Mouse (Mus musculus) heart, embryonic 16.5 days (tissue): ENCODE results near the gene Armc9. TPM values are rescaled to one million over a fixed set of nuclear protein-coding genes. Genes with fewer than 3 reads are reported as not detected.
A peak's percentile ranks its signal among the peaks of the same experiment; 100 is the strongest.

ENCODE experiments used
- ATAC-seq: fragments of 200-750 bp; cut with Nextera tagmentation; replicated peaks from 2 replicates; pipeline ENCODE4 v1.8.0; 2017; ENCODE audit warnings: moderate number of reproducible peaks; ENCODE audit not compliant: insufficient read depth, low FRiP score; ENCODE audit errors: extremely low read depth
- H3K27ac ChIP-seq: fragments of 300-500 bp; sonication (generic); 2 replicates; pipeline ENCODE4 v1.5.1; 2014; ENCODE audit warnings: mild to moderate bottlenecking, low read length, control low read depth, moderate library complexity
- H3K27me3 ChIP-seq: fragments of 300-500 bp; sonication (generic); 2 replicates; pipeline ENCODE4 v1.6.1; 2014; ENCODE audit warnings: low read length, mixed read lengths; ENCODE audit not compliant: control insufficient read depth, insufficient read depth
- H3K36me3 ChIP-seq: fragments of 300-500 bp; sonication (generic); 2 replicates; pipeline ENCODE4 v1.6.1; 2014; ENCODE audit not compliant: control insufficient read depth, insufficient read depth
- H3K4me1 ChIP-seq: fragments of 300-500 bp; sonication (generic); 2 replicates; pipeline ENCODE4 v1.6.1; 2014; ENCODE audit warnings: low read length, mixed read lengths; ENCODE audit not compliant: control insufficient read depth, insufficient read depth
- H3K4me2 ChIP-seq: fragments of 300-500 bp; sonication (generic); 2 replicates; pipeline ENCODE4 v1.6.1; 2014; ENCODE audit warnings: low read depth, mild to moderate bottlenecking, control low read depth, low read length
- H3K4me3 ChIP-seq: fragments of 300-500 bp; sonication (generic); 2 replicates; pipeline ENCODE4 v1.5.1; 2014; ENCODE audit warnings: mild to moderate bottlenecking, control low read depth, low read length
- H3K9ac ChIP-seq: fragments of 300-500 bp; sonication (generic); 2 replicates; pipeline ENCODE4 v1.6.1; 2014; ENCODE audit warnings: low read length, control low read depth
- H3K9me3 ChIP-seq: fragments of 300-500 bp; sonication (generic); replicated peaks from 2 replicates; pipeline ENCODE4 v1.6.1; 2016; ENCODE audit warnings: low read length; ENCODE audit not compliant: control insufficient read depth
- WGBS: fragments of 180-500 bp; shearing (Covaris S2); extraction: QIAGEN DNeasy Blood & Tissue Kit; methylation state at CpG from one replicate; pipeline ENCODE4 v1.1.7; 2014; 5-methylcytosine and 5-hydroxymethylcytosine counted together
- polyA plus RNA-seq: library from polyadenylated mRNA; unstranded; fragments of >200 nt; fragmentation: Nextera tagmentation; extraction: Ambion mirVana; gene quantifications from 2 replicates; pipeline ENCODE4 v1.2.1, GENCODE M21; 2015

Armc9 gene
- polyA plus RNA-seq, 1 experiment from 2014 or later: 12.4 TPM

DNA sequence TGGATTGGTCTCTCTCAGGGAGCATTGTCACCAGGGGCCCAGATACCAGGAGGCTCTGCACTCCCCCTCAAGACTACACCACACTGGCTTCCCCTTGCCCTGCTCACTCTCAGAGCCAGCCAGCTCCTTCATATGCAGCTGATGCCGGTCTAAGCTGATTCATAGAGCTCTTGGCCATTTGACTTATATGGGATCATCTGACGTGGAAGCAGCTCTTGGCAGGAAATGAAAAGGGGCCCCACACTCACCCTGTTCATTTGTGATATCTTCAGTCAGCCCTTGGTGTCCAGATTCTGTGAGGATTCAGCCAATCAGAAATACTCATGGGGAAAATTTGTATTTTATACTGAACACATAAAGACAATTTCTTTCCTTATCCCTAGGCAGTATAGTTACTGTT lies 86.4 kb downstream of the Armc9 start:
- Histone ChIP-seq H3K27me3 (no peaks in the 10 kb centered on the region), H3K9ac (no peak overlapping the region), H3K4me3 (no peak overlapping the region), H3K4me1 (peaks cover 20% of the 10 kb centered on the region), H3K9me3 (no peaks in the 10 kb centered on the region), H3K36me3 (no peaks in the 10 kb centered on the region), H3K4me2 (no peak overlapping the region), H3K27ac (no peak overlapping the region)
- WGBS: 21% methylated on average over 2 of the region's 2 CpGs
- ATAC-seq: no peak

DNA sequence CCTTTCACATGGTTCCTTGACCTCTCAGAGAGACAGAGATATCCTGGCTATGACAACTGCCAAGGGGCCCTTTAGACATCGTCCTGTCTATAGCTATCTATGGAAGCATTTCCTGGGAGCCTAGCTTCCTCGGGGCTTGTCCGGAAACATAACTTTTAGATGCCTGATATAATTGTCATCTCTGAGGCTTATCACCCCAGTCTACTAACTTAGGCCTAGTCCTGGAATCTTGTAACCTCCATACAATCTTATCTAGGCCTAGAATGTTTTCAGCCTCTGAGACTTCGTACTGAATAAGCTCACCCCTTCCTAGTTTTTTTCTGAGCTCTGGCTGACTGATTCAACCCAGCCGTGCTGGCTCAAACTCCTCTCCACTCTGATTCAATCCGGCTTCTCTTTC lies 88.9 kb downstream of the Armc9 start:
- H3K27me3 ChIP-seq: no peaks in the 10 kb centered on the region
- H3K9ac ChIP-seq: no peak overlapping the region
- peaks cover 20% of the 10 kb centered on the region for H3K4me1 ChIP-seq
- H3K4me2 ChIP-seq: no peak overlapping the region
- H3K27ac ChIP-seq: peak overlapping the region; percentile 15; the same call in 1 of the 2 replicates
- ATAC-seq: no peak
- H3K9me3 ChIP-seq: no peaks in the 10 kb centered on the region
- H3K4me3 ChIP-seq: no peak overlapping the region
- 27% methylated on average over 6 of the region's 6 CpGs for WGBS
- no peaks in the 10 kb centered on the region for H3K36me3 ChIP-seq

DNA sequence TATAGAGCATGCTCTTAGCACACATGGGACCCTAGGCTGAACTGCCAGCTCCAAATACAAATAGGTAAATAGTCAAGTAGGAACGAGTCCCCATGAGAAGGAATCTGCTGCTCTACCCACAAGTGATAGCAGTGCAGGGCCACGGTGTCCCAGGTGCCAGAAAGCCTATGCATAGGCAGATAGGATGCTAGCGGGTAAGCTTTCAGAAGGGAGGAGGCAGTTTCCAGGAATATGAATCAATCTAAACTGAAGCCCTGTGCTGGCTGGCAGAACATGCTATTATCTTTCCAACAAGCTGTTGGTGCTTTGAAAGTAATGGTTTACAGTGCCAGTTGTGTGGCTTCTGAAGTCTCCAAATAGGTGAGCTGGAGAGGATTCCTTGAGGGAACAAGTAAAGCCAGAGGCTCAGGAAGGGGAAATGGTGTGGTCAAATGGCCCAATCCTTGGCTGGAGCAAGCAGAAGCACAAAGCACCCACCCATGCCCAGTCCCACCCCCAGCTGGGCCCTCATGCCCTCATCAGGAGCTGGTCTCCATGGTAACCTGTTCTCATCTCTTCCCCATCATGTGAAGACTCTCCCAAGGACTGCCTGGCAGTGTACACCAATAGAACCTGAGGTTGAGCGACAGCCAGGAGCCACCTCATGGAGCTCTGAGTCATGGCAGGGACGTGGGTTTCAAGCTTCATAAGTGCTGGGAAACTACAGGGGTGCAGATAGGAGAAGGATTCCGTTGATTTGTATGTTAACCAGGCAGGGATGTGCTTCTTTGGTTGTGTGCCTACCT lies 90.9 kb downstream of the Armc9 start:
- H3K4me1 ChIP-seq: peaks cover 18% of the 10 kb centered on the region

DNA sequence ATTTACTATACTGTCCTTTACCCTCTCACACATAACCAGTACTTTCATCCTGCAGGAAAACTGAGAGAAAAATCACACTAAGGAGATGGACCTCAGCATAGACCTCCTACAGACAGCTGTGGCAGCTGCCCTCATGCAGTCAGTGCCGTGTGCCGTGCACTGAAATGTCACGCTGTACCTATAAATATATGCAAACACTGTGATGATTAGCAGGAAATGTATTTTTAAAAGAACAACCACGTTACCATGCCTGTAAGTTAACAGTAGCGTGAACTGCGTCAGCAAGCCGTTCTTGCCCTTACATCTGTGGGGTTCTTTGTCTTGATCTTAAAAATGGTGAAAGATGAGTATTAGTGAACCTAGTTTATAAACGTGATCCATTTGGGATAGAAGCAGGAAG lies 98.8 kb downstream of the Armc9 start:
- H3K27ac ChIP-seq: no peak overlapping the region
- H3K27me3 ChIP-seq: no peaks in the 10 kb centered on the region
- H3K4me2 ChIP-seq: no peak overlapping the region
- no peaks in the 10 kb centered on the region for H3K9me3 ChIP-seq
- no peak overlapping the region for H3K9ac ChIP-seq
- H3K36me3 ChIP-seq: no peaks in the 10 kb centered on the region
- H3K4me1 ChIP-seq: peaks cover 3% of the 10 kb centered on the region; the same call in 1 of the 2 replicates
- H3K4me3 ChIP-seq: no peak overlapping the region
- WGBS: 70% methylated on average over 8 of the region's 8 CpGs
- no peak for ATAC-seq

More for the DNA sequence above, 90.9 kb downstream of the Armc9 start:
- Histone ChIP-seq H3K27me3 (no peaks in the 10 kb centered on the region), H3K36me3 (no peaks in the 10 kb centered on the region), H3K4me2 (no peak overlapping the region), H3K9ac (no peak overlapping the region), H3K27ac (no peak overlapping the region), H3K4me3 (no peak overlapping the region), H3K9me3 (no peaks in the 10 kb centered on the region)
- no peak for ATAC-seq
- 80% methylated on average over 6 of the region's 6 CpGs for WGBS

DNA sequence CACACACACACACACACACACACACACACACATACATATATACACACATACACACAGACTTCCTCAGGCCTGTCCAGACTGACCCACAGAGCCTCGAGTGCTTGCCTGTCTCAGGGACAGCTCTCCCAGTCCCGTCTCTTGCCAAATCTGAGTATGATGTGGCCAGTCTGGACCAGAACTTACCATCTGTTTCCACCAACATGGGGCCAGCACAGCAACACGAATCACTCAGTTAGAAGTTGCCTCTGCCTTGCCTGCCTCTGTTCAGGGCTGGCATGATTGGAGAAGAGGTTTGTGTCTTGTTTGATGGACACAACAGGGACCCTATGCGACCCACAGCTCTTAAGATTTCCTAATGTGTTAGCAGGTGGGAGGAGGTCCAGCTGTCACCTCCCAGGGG lies 101.7 kb downstream of the Armc9 start:
- 60% methylated on average over 4 of the region's 4 CpGs for WGBS
- no peak overlapping the region for H3K4me2 ChIP-seq
- H3K36me3 ChIP-seq: no peaks in the 10 kb centered on the region
- no peaks in the 10 kb centered on the region for H3K27me3 ChIP-seq
- H3K9ac ChIP-seq: no peak overlapping the region
- no peak overlapping the region for H3K4me3 ChIP-seq
- H3K9me3 ChIP-seq: no peaks in the 10 kb centered on the region
- ATAC-seq: no peak
- H3K27ac ChIP-seq: no peak overlapping the region
- peaks cover 5% of the 10 kb centered on the region; the same call in 1 of the 2 replicates for H3K4me1 ChIP-seq

DNA sequence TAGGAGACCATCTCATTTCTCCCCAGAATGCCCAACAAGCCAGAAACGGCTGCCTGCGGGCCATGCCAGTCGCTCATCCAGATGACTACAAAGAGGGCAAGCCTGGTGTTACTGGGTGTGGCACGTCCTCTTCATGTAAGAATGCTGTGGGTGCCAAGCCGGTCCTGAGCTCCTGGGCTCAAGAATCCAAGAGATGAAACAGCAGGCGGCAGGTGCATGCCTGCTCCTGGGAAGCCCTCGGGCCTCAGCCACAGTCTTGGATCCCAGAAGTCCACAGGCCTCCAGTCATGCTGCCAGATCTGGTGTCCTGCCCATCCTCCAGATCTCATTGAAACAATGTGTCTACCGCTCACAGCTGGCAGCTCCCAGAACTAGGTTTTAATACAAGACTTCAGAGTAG lies 102.6 kb downstream of the Armc9 start:
- H3K9ac ChIP-seq: no peak overlapping the region

DNA sequence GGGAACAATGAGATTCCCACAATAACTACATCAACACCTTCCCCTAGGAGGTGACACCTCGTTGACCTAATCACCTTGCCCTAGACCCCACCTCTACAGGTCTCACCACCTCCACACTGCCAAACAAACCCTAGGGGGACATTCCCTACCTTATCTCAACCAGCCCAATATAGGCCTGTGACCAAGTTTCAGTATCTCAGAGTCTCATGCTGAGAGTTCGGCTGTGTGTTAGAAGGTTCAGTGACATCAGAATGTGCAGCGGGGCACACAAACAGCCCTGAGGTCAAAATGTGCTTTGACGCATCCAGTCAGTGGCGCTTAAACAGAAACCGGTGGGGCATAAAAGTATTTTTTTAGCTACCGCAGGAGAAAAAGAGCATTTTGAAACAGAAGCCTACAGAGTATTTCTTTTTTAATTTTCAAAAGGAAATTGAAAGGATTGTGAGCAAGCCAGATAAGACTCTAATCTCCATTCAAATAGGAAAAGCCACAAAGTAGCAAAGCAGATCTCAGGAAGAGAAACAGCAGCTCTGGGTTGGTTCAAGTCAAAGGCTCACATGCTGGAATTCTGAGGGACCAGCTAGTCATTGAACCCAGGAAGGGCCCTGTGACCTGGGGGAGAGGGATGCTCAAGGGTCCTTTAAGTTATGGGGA lies 103.7 kb downstream of the Armc9 start:
- Histone ChIP-seq H3K4me3 (no peak overlapping the region), H3K27ac (0 out of 2 replicates have a peak overlapping the region, but pooled peaks have one; percentile 1), H3K27me3 (no peaks in the 10 kb centered on the region), H3K9ac (no peak overlapping the region), H3K36me3 (no peaks in the 10 kb centered on the region), H3K4me1 (peaks cover 5% of the 10 kb centered on the region; the same call in 1 of the 2 replicates), H3K4me2 (no peak overlapping the region), H3K9me3 (no peaks in the 10 kb centered on the region)
- peak; percentile 49; the same call in 1 of the 2 replicates for ATAC-seq
- 54% methylated on average over 7 of the region's 7 CpGs for WGBS

More for the DNA sequence above, 102.6 kb downstream of the Armc9 start:
- H3K4me1 ChIP-seq: peaks cover 5% of the 10 kb centered on the region; the same call in 1 of the 2 replicates
- no peak for ATAC-seq
- no peaks in the 10 kb centered on the region for H3K27me3 ChIP-seq
- no peak overlapping the region for H3K4me2 ChIP-seq
- H3K4me3 ChIP-seq: no peak overlapping the region
- H3K27ac ChIP-seq: no peak overlapping the region
- WGBS: 79% methylated on average over 8 of the region's 8 CpGs
- H3K36me3 ChIP-seq: no peaks in the 10 kb centered on the region
- no peaks in the 10 kb centered on the region for H3K9me3 ChIP-seq

DNA sequence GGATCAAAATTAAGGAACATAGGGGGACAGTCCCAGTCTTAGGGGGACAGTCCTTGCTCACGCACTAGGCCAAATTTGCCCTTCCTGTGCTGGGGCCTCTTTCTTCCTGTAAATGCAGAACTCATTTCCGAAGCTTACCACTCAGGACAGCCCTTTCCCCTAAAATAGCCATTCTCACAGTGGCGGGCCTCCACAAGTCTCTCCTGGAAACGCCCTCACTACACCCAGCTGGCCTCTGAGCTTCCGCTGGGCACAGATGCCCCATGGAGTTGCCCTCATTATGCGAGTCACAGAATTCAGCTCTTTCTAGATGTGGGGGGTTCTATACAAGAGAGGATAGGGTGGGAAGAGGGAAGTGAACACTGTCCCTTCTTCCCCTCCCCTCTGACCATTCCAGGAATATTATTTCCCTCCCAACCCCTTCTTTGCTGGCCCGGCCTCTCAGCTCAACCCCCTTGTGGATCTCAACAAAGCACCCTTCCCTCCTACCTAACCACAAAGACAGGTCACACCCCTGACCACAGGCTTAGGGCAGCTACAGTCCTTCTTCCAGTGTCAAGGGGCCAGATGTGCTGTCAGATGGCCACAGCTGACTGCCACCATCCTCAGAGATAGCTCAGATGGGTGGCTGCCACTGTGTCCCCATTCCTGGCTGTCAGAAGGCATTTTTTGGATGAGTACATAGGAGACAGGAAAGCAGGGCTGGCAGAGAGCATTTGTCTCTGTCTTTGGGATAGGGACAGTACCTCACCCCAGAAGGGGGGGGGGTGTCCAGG lies 109.2 kb downstream of the Armc9 start:
- Histone ChIP-seq H3K9me3 (no peaks in the 10 kb centered on the region), H3K4me3 (no peak overlapping the region), H3K9ac (no peak overlapping the region), H3K27me3 (no peaks in the 10 kb centered on the region), H3K4me1 (0 out of 2 replicates have a peak, but pooled peaks cover 2% of the 10 kb centered on the region), H3K27ac (no peak overlapping the region), H3K4me2 (no peak overlapping the region), H3K36me3 (no peaks in the 10 kb centered on the region)
- no peak for ATAC-seq
- WGBS: 51% methylated on average over 7 of the region's 7 CpGs
